In the genomic region with DNA sequence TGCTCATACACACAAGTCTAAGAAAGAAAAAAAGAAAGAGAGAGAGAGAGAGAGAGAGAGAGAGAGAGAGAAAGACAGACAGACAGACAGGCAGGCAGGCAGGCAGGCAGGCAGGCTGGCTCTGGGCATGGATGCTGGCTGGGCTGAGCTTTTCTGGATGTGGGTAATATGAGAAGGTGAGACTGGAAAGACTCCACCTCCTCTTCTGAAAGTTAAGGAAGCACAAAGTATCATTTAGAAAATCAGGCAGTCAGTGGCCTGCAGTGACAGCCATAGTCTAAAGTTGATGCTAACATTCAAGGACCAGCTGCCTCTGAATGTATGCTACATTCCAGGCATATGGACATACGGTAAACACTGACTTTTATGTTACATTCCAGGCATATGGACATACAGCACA, we compare ENCODE assay signal across 13 mouse cellular contexts. TPM values are rescaled to one million over a fixed set of nuclear protein-coding genes. Genes with fewer than 3 reads are reported as not detected.
DNase-seq lines count a peak whose midpoint lies in the region; ATAC-seq and TF ChIP-seq lines count a peak whose summit lies in the region.
"Had no signal": no experiment of that assay in that cellular context is flagged by ENCODE, and none has a peak within 500 bp of the region (broad histone marks: within the 10 kb centered on the region; RNA-seq: fewer than 3 reads in every experiment).

No protein-coding gene starts in this region.

- peak overlapping the region; percentile 58; the same call in 1 of the 2 replicates for H3K27ac ChIP-seq in heart, embryonic 16.5 days (ENCODE audit: low read length)
- peak overlapping the region; percentile 23; the same call in 1 of the 2 replicates for H3K27ac ChIP-seq in neural tube, embryonic 12.5 days
- no peak overlapping the region for H3K27ac ChIP-seq in neural tube, embryonic 15.5 days (replicated peaks)
- H3K27ac ChIP-seq in embryonic facial prominence, embryonic 13.5 days, result peak overlapping the region; percentile 81
- peak overlapping the region; percentile 21; the same call in 1 of the 2 replicates for H3K27ac ChIP-seq in olfactory bulb, adult 2 months (ENCODE audit: insufficient read depth, low read depth, low read length)

- no peak overlapping the region for H3K4me3 ChIP-seq in heart, embryonic 16.5 days (ENCODE audit: low read length)
- no peak overlapping the region for H3K4me3 ChIP-seq in neural tube, embryonic 12.5 days
- H3K4me3 ChIP-seq in neural tube, embryonic 15.5 days (replicated peaks), result no peak overlapping the region
- no peak overlapping the region for H3K4me3 ChIP-seq in embryonic facial prominence, embryonic 13.5 days
- H3K4me3 ChIP-seq in olfactory bulb, adult 2 months (ENCODE audit: insufficient read depth, low read depth, low read length), result no peak overlapping the region

- H3K36me3 ChIP-seq in heart, embryonic 16.5 days (ENCODE audit: control insufficient read depth, insufficient read depth), result peaks cover 17% of the 10 kb centered on the region; the same call in 1 of the 2 replicates
- peaks cover 28% of the 10 kb centered on the region for H3K36me3 ChIP-seq in neural tube, embryonic 12.5 days
- H3K36me3 ChIP-seq in neural tube, embryonic 15.5 days, result peaks cover 30% of the 10 kb centered on the region
- peaks cover 45% of the 10 kb centered on the region for H3K36me3 ChIP-seq in embryonic facial prominence, embryonic 13.5 days

- ATAC-seq in heart, embryonic 16.5 days (replicated peaks; ENCODE audit: extremely low read depth, insufficient read depth, low FRiP score), result no peak
- ATAC-seq in neural tube, embryonic 12.5 days (ENCODE audit: low FRiP score, low read depth), result no peak
- no peak for ATAC-seq in neural tube, embryonic 15.5 days (ENCODE audit: low FRiP score)
- no peak for ATAC-seq in embryonic facial prominence, embryonic 13.5 days (ENCODE audit: insufficient number of reproducible peaks, insufficient read depth, low FRiP score, low TSS enrichment, low read depth)

- no peak overlapping the region for H3K4me2 ChIP-seq in heart, embryonic 16.5 days (ENCODE audit: low read depth, low read length)
- H3K4me2 ChIP-seq in neural tube, embryonic 12.5 days (replicated peaks), result peak overlapping the region; percentile 16; the same call in 1 of the 2 replicates
- no peak overlapping the region for H3K4me2 ChIP-seq in neural tube, embryonic 15.5 days
- no peak overlapping the region for H3K4me2 ChIP-seq in embryonic facial prominence, embryonic 13.5 days

- H3K27me3 ChIP-seq in heart, embryonic 16.5 days (ENCODE audit: control insufficient read depth, insufficient read depth, low read length), result no peaks in the 10 kb centered on the region
- no peaks in the 10 kb centered on the region for H3K27me3 ChIP-seq in neural tube, embryonic 12.5 days (replicated peaks)
- no peaks in the 10 kb centered on the region for H3K27me3 ChIP-seq in neural tube, embryonic 15.5 days (replicated peaks)
- H3K27me3 ChIP-seq in embryonic facial prominence, embryonic 13.5 days, result no peaks in the 10 kb centered on the region

- no peak for TF ChIP-seq POLR2A in olfactory bulb, adult 2 months (IDR thresholded peaks at IDR 0.05; ENCODE audit: insufficient read depth, low read depth, low read length)

- H3K9me3 ChIP-seq in heart, embryonic 16.5 days (replicated peaks; ENCODE audit: control insufficient read depth, low read length), result no peaks in the 10 kb centered on the region
- no peaks in the 10 kb centered on the region for H3K9me3 ChIP-seq in neural tube, embryonic 12.5 days
- no peaks in the 10 kb centered on the region for H3K9me3 ChIP-seq in neural tube, embryonic 15.5 days (replicated peaks)
- no peaks in the 10 kb centered on the region for H3K9me3 ChIP-seq in embryonic facial prominence, embryonic 13.5 days

- no peak for TF ChIP-seq CTCF in olfactory bulb, adult 2 months (IDR thresholded peaks at IDR 0.05; ENCODE audit: insufficient read depth, low read depth, low read length)

- no peak for DNase-seq in heart, adult 8-10 months (ENCODE audit: low spot score)
- no peak for DNase-seq in left cerebral cortex, postnatal 25 days (ENCODE audit: low spot score in 2 of 2)
- DNase-seq in retina, embryonic 14.5 days (ENCODE audit: low spot score), result no peak
- DNase-seq: heart, postnatal 36 days; kidney, adult 18-20 months; lung, postnatal 4 days had no signal

- no peak overlapping the region; the same call in 1 of the 2 replicates for H3K9ac ChIP-seq in heart, embryonic 16.5 days (ENCODE audit: low read length)
- H3K9ac ChIP-seq in neural tube, embryonic 12.5 days, result no peak overlapping the region
- no peak overlapping the region for H3K9ac ChIP-seq in neural tube, embryonic 15.5 days (replicated peaks)
- 0 out of 2 replicates have a peak overlapping the region, but pooled peaks have one; percentile 32 for H3K9ac ChIP-seq in embryonic facial prominence, embryonic 13.5 days

- peaks cover 11% of the 10 kb centered on the region for H3K4me1 ChIP-seq in heart, embryonic 16.5 days (ENCODE audit: control insufficient read depth, insufficient read depth, low read length)
- H3K4me1 ChIP-seq in neural tube, embryonic 12.5 days, result peaks cover 39% of the 10 kb centered on the region
- peaks cover 21% of the 10 kb centered on the region for H3K4me1 ChIP-seq in neural tube, embryonic 15.5 days
- peaks cover 32% of the 10 kb centered on the region for H3K4me1 ChIP-seq in embryonic facial prominence, embryonic 13.5 days
- peaks cover 34% of the 10 kb centered on the region for H3K4me1 ChIP-seq in olfactory bulb, adult 2 months (ENCODE audit: control insufficient read depth, insufficient read depth, low read length)

- WGBS in heart, embryonic 16.5 days, result 43% methylated on average over 1 of the region's 1 CpGs
- WGBS in neural tube, embryonic 12.5 days, result 73% methylated on average over 1 of the region's 1 CpGs
- 67% methylated on average over 1 of the region's 1 CpGs for WGBS in neural tube, embryonic 15.5 days
- WGBS in embryonic facial prominence, embryonic 13.5 days, result 29% methylated on average over 1 of the region's 1 CpGs
- WGBS in olfactory bulb, adult 2 months, result 66% methylated on average over 1 of the region's 1 CpGs

- intact Hi-C loops in left cerebral cortex, postnatal 25 days (cut with DNase I), result loop anchor here (1.0 to 5.0 kb wide), 2 partner anchors 11 to 58 kb away; a partner anchor contains a TSS

RNA-seq across cellular contexts. Expression of a gene that starts 11.5 kb away (rescaled TPM):
- polyA plus RNA-seq in heart, embryonic 16.5 days (2015; fragmentation: Nextera tagmentation; extraction: Ambion mirVana), result 72.1 and 80.0 TPM in 2 replicates
- 10 to 100 TPM; 37.4 to 46.3 (median 40.7) TPM for total RNA-seq in heart, adult 8-10 months (2022)
- 120 and 127 TPM in 2 replicates for polyA plus RNA-seq in neural tube, embryonic 12.5 days (2016; fragmentation: Nextera tagmentation; extraction: Ambion mirVana)
- polyA plus RNA-seq in neural tube, embryonic 15.5 days (2015; fragmentation: Nextera tagmentation; extraction: Ambion mirVana), result 87.0 and 113 TPM in 2 replicates
- 136 and 146 TPM in 2 replicates for polyA plus RNA-seq in embryonic facial prominence, embryonic 13.5 days (2015; fragmentation: Nextera tagmentation; extraction: Ambion mirVana)
- polyA plus RNA-seq in olfactory bulb, adult 2 months (2012; ENCODE audit: insufficient read depth, insufficient read length, low replicate concordance, missing spikeins), result 898 TPM in 1 of 2 replicates, not detected in the other
- total RNA-seq in left cerebral cortex, postnatal 25 days (2021), result 10 to 100 TPM; 63.7 to 68.5 TPM

RNA-seq across cellular contexts. Expression of a gene that starts 12.4 kb away (rescaled TPM):
- 0.71 TPM in 1 of 2 replicates, not detected in the other for polyA plus RNA-seq in heart, embryonic 16.5 days (2015; fragmentation: Nextera tagmentation; extraction: Ambion mirVana)
- total RNA-seq in heart, adult 8-10 months (2022), result not detected
- 1.5 and 2.0 TPM in 2 replicates for polyA plus RNA-seq in neural tube, embryonic 12.5 days (2016; fragmentation: Nextera tagmentation; extraction: Ambion mirVana)
- 1.2 and 1.9 TPM in 2 replicates for polyA plus RNA-seq in neural tube, embryonic 15.5 days (2015; fragmentation: Nextera tagmentation; extraction: Ambion mirVana)
- polyA plus RNA-seq in embryonic facial prominence, embryonic 13.5 days (2015; fragmentation: Nextera tagmentation; extraction: Ambion mirVana), result 0.90 and 2.1 TPM in 2 replicates
- not detected in 2 replicates for polyA plus RNA-seq in olfactory bulb, adult 2 months (2012; ENCODE audit: insufficient read depth, insufficient read length, low replicate concordance, missing spikeins)
- total RNA-seq in left cerebral cortex, postnatal 25 days (2021), result not detected
- total RNA-seq: gastrocnemius, adult 8-10 months; heart, postnatal 36 days; left cerebral cortex, adult 8-10 months had no signal

RNA-seq across cellular contexts. Expression of a gene that starts 19.8 kb away (rescaled TPM):
- 34.0 and 36.2 TPM in 2 replicates for polyA plus RNA-seq in heart, embryonic 16.5 days (2015; fragmentation: Nextera tagmentation; extraction: Ambion mirVana)
- 10 to 100 TPM; 45.5 to 50.0 (median 47.4) TPM for total RNA-seq in heart, adult 8-10 months (2022)
- 21.3 and 22.1 TPM in 2 replicates for polyA plus RNA-seq in neural tube, embryonic 12.5 days (2016; fragmentation: Nextera tagmentation; extraction: Ambion mirVana)
- polyA plus RNA-seq in neural tube, embryonic 15.5 days (2015; fragmentation: Nextera tagmentation; extraction: Ambion mirVana), result 34.0 and 37.4 TPM in 2 replicates
- 18.6 and 18.7 TPM in 2 replicates for polyA plus RNA-seq in embryonic facial prominence, embryonic 13.5 days (2015; fragmentation: Nextera tagmentation; extraction: Ambion mirVana)
- not detected in 2 replicates for polyA plus RNA-seq in olfactory bulb, adult 2 months (2012; ENCODE audit: insufficient read depth, insufficient read length, low replicate concordance, missing spikeins)
- 10 to 100 TPM; 77.0 to 81.5 TPM for total RNA-seq in left cerebral cortex, postnatal 25 days (2021)

RNA-seq across cellular contexts. Expression of a gene that starts 59.0 kb away (rescaled TPM):
- polyA plus RNA-seq in heart, embryonic 16.5 days (2015; fragmentation: Nextera tagmentation; extraction: Ambion mirVana), result 62.4 and 63.7 TPM in 2 replicates
- total RNA-seq in heart, adult 8-10 months (2022), result 10 to 100 TPM; 41.6 to 53.8 (median 51.7) TPM
- 142 and 143 TPM in 2 replicates for polyA plus RNA-seq in neural tube, embryonic 12.5 days (2016; fragmentation: Nextera tagmentation; extraction: Ambion mirVana)
- 219 and 243 TPM in 2 replicates for polyA plus RNA-seq in neural tube, embryonic 15.5 days (2015; fragmentation: Nextera tagmentation; extraction: Ambion mirVana)
- 78.4 and 80.4 TPM in 2 replicates for polyA plus RNA-seq in embryonic facial prominence, embryonic 13.5 days (2015; fragmentation: Nextera tagmentation; extraction: Ambion mirVana)
- polyA plus RNA-seq in olfactory bulb, adult 2 months (2012; ENCODE audit: insufficient read depth, insufficient read length, low replicate concordance, missing spikeins), result not detected in 2 replicates
- total RNA-seq in left cerebral cortex, postnatal 25 days (2021), result 100 to 1,000 TPM; 317 to 340 TPM
